Mouse (Mus musculus) adipocyte (in vitro differentiated cells): ENCODE measurements around the gene Isy1.
"Not testable (repeated sequence)": the region's sequence is repeated elsewhere in the genome, so short reads cannot be mapped to it uniquely, and the experiment has no call there.

ENCODE experiments used
- DNase-seq: peaks from one replicate; pipeline ENCODE4 v3.0.0-alpha.2; 2016; ENCODE audit warnings: low spot score

Gene Isy1

DNA sequence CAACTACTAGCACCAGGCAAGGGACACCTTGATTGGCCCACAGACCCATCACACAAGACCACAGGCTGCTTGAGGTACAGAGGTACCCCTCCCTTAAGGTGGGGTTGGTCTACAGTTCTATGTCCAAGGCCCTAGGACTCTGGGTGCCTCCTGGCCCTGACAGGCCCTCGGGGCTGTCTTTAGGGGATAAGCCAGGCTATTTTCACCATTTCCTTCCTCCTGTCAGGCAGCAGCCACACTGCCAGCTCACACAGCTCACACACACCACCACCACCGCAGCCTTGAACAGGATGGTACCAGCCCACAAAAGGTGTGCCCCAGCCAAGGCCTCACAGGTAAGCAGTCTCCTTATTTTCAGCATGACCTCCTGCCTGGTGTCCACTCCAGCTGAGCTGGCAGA, 60.8 kb downstream of the Isy1 start, which contains the start of gene Gp9:
Gene Gp9 (plus strand): TSS at position 231 of the 400 bp plus-strand sequence.
- DNase-seq: no peak

DNA sequence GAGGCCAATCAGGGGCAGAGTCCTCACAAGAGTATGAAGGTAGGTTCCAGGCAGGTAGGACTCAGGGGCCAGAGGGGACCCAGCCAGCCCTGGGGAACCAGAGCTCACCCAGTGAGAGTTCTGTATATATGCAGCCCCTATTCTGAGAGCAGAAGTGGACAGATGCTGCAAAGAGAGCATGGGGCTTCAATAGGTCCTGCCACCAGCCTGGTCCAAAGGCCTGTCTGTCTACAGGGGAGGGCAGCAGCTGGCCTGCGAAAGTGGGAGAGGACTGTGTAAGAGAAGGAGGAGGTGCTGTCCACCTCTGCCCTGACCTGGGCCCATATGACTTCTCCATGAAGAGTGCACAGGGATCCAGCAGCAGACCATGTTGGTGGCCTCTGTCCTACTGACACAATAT, 61.9 kb downstream of the Isy1 start:
- no peak for DNase-seq

- DNase-seq: no peak
These were observed 62.9 kb downstream of the Isy1 start for GRCm38 (mm10) chr6:87775588-87776245.

DNA sequence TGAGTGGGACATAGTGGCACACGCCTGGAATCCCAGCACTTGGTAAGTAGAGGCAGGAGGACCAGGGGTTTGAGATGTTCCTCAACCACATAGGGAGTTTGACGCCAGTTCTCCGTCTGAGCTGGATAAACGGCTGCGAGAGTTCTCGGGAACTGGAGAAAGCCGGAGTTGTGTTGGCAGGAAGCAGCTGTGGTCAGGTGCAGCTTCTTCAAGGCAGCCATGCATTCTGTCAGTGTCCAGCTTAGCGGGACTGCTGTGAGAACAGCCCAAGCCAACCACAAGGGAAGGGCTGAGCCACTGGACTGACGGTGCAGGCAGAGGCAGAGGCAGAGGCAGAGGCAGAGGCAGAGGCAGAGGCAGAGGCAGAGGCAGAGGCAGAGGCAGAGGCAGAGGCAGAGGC, 63.7 kb downstream of the Isy1 start:
- DNase-seq: no peak

- peak; percentile 42 for DNase-seq
These were observed 64.1 kb downstream of the Isy1 start for GRCm38 (mm10) chr6:87774466-87774865.

DNA sequence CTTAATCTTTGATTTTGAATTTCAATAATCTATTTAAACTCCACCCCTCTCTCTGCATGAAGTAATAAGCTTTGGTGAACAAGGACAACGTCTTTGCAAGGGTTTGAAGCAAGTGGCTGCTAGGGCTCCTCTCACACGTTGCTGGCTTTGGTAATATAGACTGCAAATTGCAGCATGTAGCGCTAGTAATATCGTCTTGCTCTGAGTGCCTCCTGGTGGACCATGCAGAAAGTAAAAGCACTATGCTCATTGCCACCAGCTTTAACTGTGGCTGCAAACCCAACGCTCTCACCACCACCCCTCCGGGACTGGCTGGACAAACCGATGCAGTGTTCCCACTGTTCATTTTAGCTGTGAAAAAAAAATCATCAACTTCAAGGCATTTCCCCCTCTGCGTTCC, 68.0 kb downstream of the Isy1 start:
- DNase-seq: peak; percentile 39

DNA sequence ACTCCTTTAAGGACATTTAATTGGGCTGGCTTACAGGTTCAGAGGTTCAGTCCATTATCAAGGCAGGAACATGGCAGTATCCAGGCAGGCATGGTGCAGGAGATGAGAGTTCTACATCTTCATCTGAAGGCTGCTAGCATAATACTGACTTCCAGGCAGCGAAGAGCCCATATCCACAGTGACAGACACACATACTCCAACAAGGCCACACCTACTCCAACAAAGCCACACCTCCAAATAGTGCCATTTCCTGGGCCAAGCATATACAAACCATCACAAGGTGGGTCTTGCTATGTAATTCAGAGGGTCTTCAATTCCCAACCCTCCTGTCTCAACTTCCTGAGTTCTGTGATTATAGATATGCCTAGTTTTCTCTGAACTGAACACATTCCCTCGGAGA, 74.3 kb downstream of the Isy1 start:
- not testable (repeated sequence) for DNase-seq
